Mouse (Mus musculus): ENCODE measurements around the gene H2-T3.

DNA sequence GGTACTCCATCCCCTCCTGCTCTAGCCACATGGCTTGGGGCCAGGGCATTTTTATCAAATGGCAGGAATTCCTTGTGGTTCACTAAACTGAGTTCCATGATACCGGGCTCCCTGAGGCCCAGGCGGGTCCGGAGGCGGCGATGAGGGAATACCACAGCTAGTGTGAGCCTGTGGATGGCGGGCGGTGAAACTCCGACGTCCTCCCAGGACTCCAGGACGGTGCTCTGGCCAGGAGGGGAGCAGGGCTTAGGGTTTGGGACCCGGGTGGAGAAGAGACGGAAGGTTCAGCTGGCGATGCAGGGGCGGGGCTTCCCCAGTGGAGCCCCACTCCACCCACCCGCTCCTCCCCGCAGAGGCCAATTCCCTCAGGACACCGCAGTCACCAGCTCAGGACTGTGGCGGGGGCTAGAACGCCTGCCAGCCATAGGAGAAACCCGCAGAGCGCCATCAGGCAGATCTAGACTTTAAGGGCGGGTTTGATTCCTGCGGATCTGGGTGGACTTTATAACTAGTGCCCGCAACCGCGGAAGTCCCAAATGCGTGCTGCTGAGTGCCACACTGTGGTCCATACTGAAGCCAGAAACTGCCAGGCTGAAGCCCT lies 47.3 kb upstream of the H2-T3 start:
- TF ChIP-seq CTCF (IDR thresholded peaks at IDR 0.05; ENCODE audit: low read depth, low read length) (no peak), POLR2AphosphoS5 (IDR thresholded peaks at IDR 0.05; ENCODE audit: insufficient replicate concordance, low read depth, low read length) (no peak)
